Mouse (Mus musculus): Measurements from ENCODE around the gene Ntn5.
A peak's percentile ranks its signal among the peaks of the same experiment; 100 is the strongest.

Ntn5 gene

GRCm38 (mm10) chr7:45712022-45712757 is 28.4 kb downstream of the Ntn5 start:
- no peak for DNase-seq (ENCODE audit: low spot score)

GRCm38 (mm10) chr7:45713396-45713795 is 29.6 kb downstream of the Ntn5 start:
- no peak for DNase-seq (ENCODE audit: low spot score)

GRCm38 (mm10) chr7:45713881-45714520 is 30.2 kb downstream of the Ntn5 start:
- no peak for DNase-seq (ENCODE audit: low spot score)

- no peak for DNase-seq (ENCODE audit: low spot score)
These were observed 30.8 kb downstream of the Ntn5 start for GRCm38 (mm10) chr7:45714630-45715089.

GRCm38 (mm10) chr7:45715090-45715708 is 31.4 kb downstream of the Ntn5 start, which contains the start of gene Rpl18:
Gene Rpl18, plus strand, starts transcription at chr7:45715457.
- peak; percentile 98 for DNase-seq (ENCODE audit: low spot score)

- DNase-seq (ENCODE audit: low spot score): no peak
These were observed 32.1 kb downstream of the Ntn5 start for GRCm38 (mm10) chr7:45715741-45716459.

GRCm38 (mm10) chr7:45716460-45716857 is 32.6 kb downstream of the Ntn5 start:
- DNase-seq (ENCODE audit: low spot score): no peak

- DNase-seq (ENCODE audit: low spot score): no peak
These were observed 33.4 kb downstream of the Ntn5 start for GRCm38 (mm10) chr7:45716952-45717917.

GRCm38 (mm10) chr7:45717918-45718297 is 34.1 kb downstream of the Ntn5 start, which contains the start of gene Sphk2:
Gene Sphk2, minus strand, starts transcription at chr7:45718002.
- DNase-seq (ENCODE audit: low spot score): peak; percentile 98

- no peak for DNase-seq (ENCODE audit: low spot score)
These were observed 34.5 kb downstream of the Ntn5 start for GRCm38 (mm10) chr7:45718331-45718730.

GRCm38 (mm10) chr7:45719180-45719579 is 35.4 kb downstream of the Ntn5 start:
- DNase-seq (ENCODE audit: low spot score): no peak

GRCm38 (mm10) chr7:45719738-45720412 is 36.1 kb downstream of the Ntn5 start:
- no peak for DNase-seq (ENCODE audit: low spot score)

GRCm38 (mm10) chr7:45720413-45721233 is 36.8 kb downstream of the Ntn5 start, which contains the start of gene Fam83e:
Gene Fam83e, plus strand, starts transcription at chr7:45721212.
- no peak for DNase-seq (ENCODE audit: low spot score)

- DNase-seq (ENCODE audit: low spot score): no peak
These were observed 37.4 kb downstream of the Ntn5 start for GRCm38 (mm10) chr7:45721234-45721571.

GRCm38 (mm10) chr7:45721642-45722347 is 38.0 kb downstream of the Ntn5 start:
- DNase-seq (ENCODE audit: low spot score): no peak

GRCm38 (mm10) chr7:45722348-45722713 is 38.5 kb downstream of the Ntn5 start:
- DNase-seq (ENCODE audit: low spot score): no peak

GRCm38 (mm10) chr7:45723301-45723700 is 39.5 kb downstream of the Ntn5 start:
- DNase-seq (ENCODE audit: low spot score): no peak

GRCm38 (mm10) chr7:45723781-45724180 is 40.0 kb downstream of the Ntn5 start:
- DNase-seq (ENCODE audit: low spot score): no peak

- DNase-seq (ENCODE audit: low spot score): no peak
These were observed 41.3 kb downstream of the Ntn5 start for GRCm38 (mm10) chr7:45725151-45725550.
